In genomic region chr8:113125586-113125985, GRCm38 (mm10) we compare ENCODE assay signal across 24 mouse cellular contexts.
"Had no signal": no experiment of that assay in that cellular context is flagged by ENCODE, and none has a peak within 500 bp of the region (broad histone marks: within the 10 kb centered on the region; RNA-seq: fewer than 3 reads in every experiment).

No protein-coding gene starts in this region.

- H3K9me3 ChIP-seq: heart, embryonic 10.5 days; hindbrain, embryonic 10.5 days; hindbrain, embryonic 13.5 days; hindbrain, embryonic 15.5 days; intestine, embryonic 15.5 days; limb, embryonic 10.5 days; limb, embryonic 12.5 days had no signal

- DNase-seq: gastrocnemius, adult 2 months; gastrocnemius, postnatal 10 days; gastrocnemius, postnatal 25 days; heart, adult 18-20 months; heart, postnatal 10 days; heart, postnatal 4 days; kidney, adult 18-20 months; kidney, adult 8-10 months; kidney, postnatal 10 days; kidney, postnatal 25 days; kidney, postnatal 4 days; liver had no signal

- H3K4me1 ChIP-seq: heart, embryonic 10.5 days; heart, embryonic 12.5 days; hindbrain, embryonic 10.5 days; hindbrain, embryonic 13.5 days; hindbrain, embryonic 15.5 days; intestine, embryonic 15.5 days; limb, embryonic 10.5 days; limb, embryonic 12.5 days had no signal

- H3K9ac ChIP-seq: heart, embryonic 12.5 days; hindbrain, embryonic 13.5 days; hindbrain, embryonic 15.5 days; intestine, embryonic 15.5 days; limb, embryonic 12.5 days had no signal

- H3K36me3 ChIP-seq: heart, embryonic 10.5 days; heart, embryonic 12.5 days; hindbrain, embryonic 10.5 days; hindbrain, embryonic 13.5 days; hindbrain, embryonic 15.5 days; intestine, embryonic 15.5 days; limb, embryonic 10.5 days; limb, embryonic 12.5 days had no signal

- H3K27me3 ChIP-seq: heart, embryonic 12.5 days; hindbrain, embryonic 13.5 days; hindbrain, embryonic 15.5 days; intestine, embryonic 15.5 days; limb, embryonic 12.5 days had no signal

- H3K27ac ChIP-seq: gastrocnemius, adult 2 months; heart, embryonic 10.5 days; hindbrain, embryonic 10.5 days; hindbrain, embryonic 13.5 days; hindbrain, embryonic 15.5 days; intestine, embryonic 15.5 days; layer of hippocampus, adult 2 months; left cerebral cortex, adult 2 months; limb, embryonic 10.5 days; limb, embryonic 12.5 days had no signal

- H3K4me3 ChIP-seq: gastrocnemius, adult 2 months; heart, embryonic 10.5 days; heart, embryonic 12.5 days; hindbrain, embryonic 10.5 days; hindbrain, embryonic 13.5 days; hindbrain, embryonic 15.5 days; intestine, embryonic 15.5 days; layer of hippocampus, adult 2 months; left cerebral cortex, adult 2 months; limb, embryonic 10.5 days; limb, embryonic 12.5 days had no signal

- H3K4me2 ChIP-seq: heart, embryonic 12.5 days; hindbrain, embryonic 13.5 days; hindbrain, embryonic 15.5 days; intestine, embryonic 15.5 days; limb, embryonic 12.5 days had no signal

- ATAC-seq: inflammation-experienced regulatory T-cells, adult 6 months; intestine, embryonic 15.5 days; intestine, postnatal 0 days had no signal
